Mouse (Mus musculus): ENCODE results near the gene Eif1. TPM values are rescaled to one million over a fixed set of nuclear protein-coding genes. Genes with fewer than 3 reads are reported as not detected.
"Not testable (repeated sequence)": the region's sequence is repeated elsewhere in the genome, so short reads cannot be mapped to it uniquely, and the experiment has no call there.

Eif1 gene
- polyA plus RNA-seq, 1 experiment from 2014 or later = 674 TPM

DNA sequence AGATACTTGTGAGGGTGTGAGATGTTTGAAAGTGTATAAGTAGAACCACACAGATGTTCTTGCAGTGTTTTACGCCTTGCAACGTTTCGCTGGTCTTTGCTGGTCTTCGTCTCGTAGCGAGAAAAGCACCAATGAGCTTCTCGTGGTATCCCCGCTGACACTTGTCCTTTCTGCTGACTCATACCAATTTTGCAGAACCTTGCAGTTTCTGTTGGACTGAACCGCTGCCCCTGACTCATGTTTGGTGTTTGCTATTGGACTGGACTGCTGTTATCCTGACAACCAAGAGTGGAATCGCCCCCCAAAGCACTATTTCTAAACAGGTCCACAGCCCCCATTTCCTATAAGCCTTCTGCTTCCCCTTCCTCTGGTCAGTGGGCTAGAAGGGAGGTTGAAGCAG, 24.6 kb downstream of the Eif1 start:
- TF ChIP-seq CTCF (IDR thresholded peaks at IDR 0.05) = no peak
- H3K27me3 ChIP-seq = no peaks in the 10 kb centered on the region
- in situ Hi-C loops (cut with MboI; ENCODE audit: low pct_unique_long_range_greater_than_20kb) = no loop called here
- ATAC-seq (no peak), DNase-seq (ENCODE audit: low read depth, low spot score) (no peak)
- ChIA-PET CTCF (interaction anchor here (0.9 kb wide), 1 partner anchor 14 kb away, joined by 3 read pairs; no protein-coding TSS in a partner anchor), POLR2A (interaction anchor here (0.6 kb wide), 1 partner anchor 1536 kb away, joined by 4 read pairs; no protein-coding TSS in a partner anchor)

DNA sequence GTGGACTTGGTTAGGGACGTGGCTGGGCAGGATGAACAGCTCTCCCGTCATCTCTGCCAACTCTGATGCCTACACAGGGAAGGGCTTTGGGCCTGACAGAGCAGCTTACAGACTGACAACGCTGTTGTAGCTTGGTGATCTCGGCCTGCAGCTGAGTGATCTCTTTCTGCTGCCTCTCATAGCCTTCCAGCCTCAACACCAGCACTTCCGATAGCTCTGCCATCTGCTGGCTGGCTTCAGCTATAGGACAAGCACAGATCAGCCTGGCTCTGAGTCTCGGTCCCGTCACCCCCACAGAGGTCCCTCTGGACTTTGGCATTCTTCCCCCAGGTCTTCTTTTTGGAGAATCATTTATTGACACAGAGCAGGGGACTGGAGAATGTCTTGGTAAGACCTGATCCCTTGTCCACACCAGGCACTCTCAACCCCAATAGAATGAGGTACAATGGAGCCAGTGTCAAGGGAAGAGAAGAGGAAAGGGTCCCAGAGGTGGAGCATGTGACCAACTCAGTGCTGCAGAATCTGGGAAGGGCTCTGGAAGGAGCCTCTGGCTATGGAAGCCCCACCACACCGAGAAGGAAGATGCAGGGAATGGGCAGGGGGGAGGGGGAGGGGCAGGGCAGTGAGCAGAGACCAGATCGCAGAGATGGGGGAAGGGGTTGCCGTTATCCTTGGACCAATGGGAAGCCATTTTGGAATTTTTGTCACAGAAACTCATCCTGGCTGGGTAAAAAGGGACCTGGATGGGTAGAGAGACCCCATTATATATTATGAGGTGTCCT, 32.6 kb downstream of the Eif1 start:
- POLR2A ChIA-PET = no interaction called here
- CTCF ChIA-PET = no interaction called here
- no peak for DNase-seq (ENCODE audit: low read depth, low spot score)
- in situ Hi-C loops (cut with MboI; ENCODE audit: low pct_unique_long_range_greater_than_20kb) = no loop called here
- no peaks in the 10 kb centered on the region for H3K27me3 ChIP-seq
- TF ChIP-seq CTCF (IDR thresholded peaks at IDR 0.05) = no peak
- ATAC-seq = no peak

DNA sequence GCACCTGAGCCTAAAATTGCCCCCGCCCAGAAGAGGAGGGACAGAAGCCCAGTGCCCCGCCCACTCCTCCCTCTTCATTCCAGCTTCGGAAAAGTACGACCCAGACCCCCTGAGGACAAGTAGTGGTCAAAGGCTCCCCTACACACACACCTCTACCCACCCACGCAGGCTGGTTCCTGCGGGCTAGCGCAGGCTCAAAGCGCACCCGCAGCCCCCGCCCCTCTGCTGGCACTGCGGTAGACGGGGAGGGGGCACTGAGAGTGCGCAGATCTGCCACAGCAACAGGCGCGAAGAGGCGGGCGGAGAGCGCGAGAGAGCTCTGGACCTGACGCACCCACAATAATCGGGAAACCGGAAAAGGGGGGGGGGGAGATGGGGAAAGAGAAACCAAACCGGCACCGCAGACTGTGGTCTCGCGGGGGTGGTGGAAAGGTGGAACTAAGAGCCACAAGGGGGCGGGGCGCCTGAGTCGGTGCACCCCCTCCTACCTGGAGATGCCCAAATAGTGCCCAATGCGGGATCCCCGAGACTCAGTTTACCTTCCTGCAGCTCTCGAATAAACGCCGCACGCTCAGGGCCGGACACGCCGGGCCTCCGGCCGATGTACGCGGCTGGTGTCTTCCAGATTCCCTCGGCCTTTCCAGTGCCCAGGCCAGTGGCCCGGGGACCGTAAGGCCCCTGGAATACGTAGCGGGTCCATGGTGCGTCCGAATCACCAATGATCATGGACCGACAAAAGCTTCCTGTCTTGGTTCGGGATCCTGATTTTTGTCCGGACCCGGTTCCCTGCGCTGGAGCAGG, 35.7 kb downstream of the Eif1 start:
- ChIA-PET CTCF (no interaction called here), POLR2A (interaction anchor here (0.6 to 1.1 kb wide), 5 partner anchors 12 to 271 kb away, joined by 3 to 4 read pairs (median 4); no protein-coding TSS in a partner anchor)
- H3K27me3 ChIP-seq = peaks cover 5% of the 10 kb centered on the region
- DNase-seq (ENCODE audit: low read depth, low spot score) (no peak), ATAC-seq (peak; percentile 32)
- in situ Hi-C loops (cut with MboI; ENCODE audit: low pct_unique_long_range_greater_than_20kb) = loop anchor here (5.0 kb wide), 1 partner anchor 112 kb away; no protein-coding TSS in a partner anchor
- TF ChIP-seq CTCF (IDR thresholded peaks at IDR 0.05) = no peak

DNA sequence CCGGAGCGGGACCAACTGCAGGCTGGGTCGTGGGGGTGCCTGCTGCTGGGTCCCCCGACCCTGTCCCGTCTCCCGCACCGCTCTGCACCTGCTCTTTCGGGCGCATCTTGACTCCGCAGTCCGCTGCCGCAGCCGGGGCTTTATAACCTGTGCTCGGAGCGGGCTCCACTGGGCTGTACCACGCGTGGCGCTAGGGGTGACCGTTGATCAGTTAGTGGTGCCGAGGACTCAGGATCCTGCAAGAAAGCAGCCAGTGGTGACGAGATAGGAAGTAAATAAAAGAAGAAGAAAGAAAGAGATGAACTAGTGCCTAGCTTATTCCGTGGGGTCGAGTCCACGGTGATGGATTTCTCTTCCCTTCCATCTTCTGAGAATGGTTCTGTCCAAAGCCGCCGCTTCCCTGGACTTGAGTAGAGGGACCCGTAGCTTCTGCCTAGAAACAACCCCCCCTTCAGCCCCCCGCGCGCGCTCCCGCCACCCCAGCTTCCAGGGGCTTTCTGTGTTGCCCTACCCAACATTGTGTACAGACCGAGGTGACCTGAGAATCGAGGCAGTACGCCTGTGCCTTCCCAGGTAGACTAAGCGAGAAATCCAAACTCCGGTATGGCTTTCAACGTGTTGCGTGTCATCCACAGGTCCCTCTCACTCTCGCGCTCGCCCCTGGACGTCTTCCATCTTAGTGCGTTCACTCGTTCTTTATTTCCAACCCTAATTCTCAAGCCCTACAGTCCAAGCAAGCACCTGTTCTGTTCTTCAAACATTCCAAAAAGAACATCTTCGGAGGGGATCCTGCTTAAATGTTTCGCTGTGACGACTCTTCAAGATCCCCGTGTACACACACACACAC, 36.5 kb downstream of the Eif1 start, which contains the start of gene Hap1:
Hap1 (minus strand) TSS at position 157 of the 847 bp plus-strand sequence.
- POLR2A ChIA-PET = interaction anchor here (0.7 to 0.9 kb wide), 2 partner anchors 17 to 39 kb away, joined by 3 read pairs; no protein-coding TSS in a partner anchor
- in situ Hi-C loops (cut with MboI; ENCODE audit: low pct_unique_long_range_greater_than_20kb) = loop anchor here (5.0 kb wide), 1 partner anchor 111 kb away; no protein-coding TSS in a partner anchor
- DNase-seq (ENCODE audit: low read depth, low spot score) (peak; percentile 58), ATAC-seq (peak; percentile 63)
- CTCF ChIA-PET = interaction anchor here (1.6 kb wide), 1 partner anchor 41 kb away, joined by 3 read pairs; the partner anchor contains the start of gene Jup
- TF ChIP-seq CTCF (IDR thresholded peaks at IDR 0.05) = no peak
- H3K27me3 ChIP-seq = peaks cover 5% of the 10 kb centered on the region

DNA sequence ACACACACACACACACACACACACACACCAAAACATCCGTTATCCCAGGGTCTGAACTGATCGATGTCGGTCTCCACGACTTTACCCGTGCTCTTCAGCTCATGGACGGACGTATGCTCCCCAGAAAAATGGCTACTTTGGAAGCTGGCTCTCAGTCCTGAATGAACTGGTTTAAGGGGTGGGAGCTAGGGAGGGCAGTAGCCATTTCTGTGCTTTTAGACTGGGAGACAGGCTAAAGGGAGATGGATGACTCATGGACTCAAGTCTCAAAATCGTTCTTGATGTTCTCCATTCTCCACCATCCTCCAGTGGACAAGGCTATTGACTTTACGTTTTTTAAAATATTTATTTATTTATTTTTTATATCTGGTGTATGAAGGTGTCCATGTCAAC, 37.1 kb downstream of the Eif1 start:
- CTCF ChIA-PET = interaction anchor here (1.6 kb wide), 1 partner anchor 41 kb away, joined by 3 read pairs; the partner anchor contains the start of gene Jup
- H3K27me3 ChIP-seq = peaks cover 5% of the 10 kb centered on the region
- POLR2A ChIA-PET = interaction anchor here (0.7 kb wide), 1 partner anchor 38 kb away, joined by 3 read pairs; no protein-coding TSS in a partner anchor
- in situ Hi-C loops (cut with MboI; ENCODE audit: low pct_unique_long_range_greater_than_20kb) = loop anchor here (5.0 kb wide), 1 partner anchor 110 kb away; no protein-coding TSS in a partner anchor
- ATAC-seq = no peak
- TF ChIP-seq CTCF (IDR thresholded peaks at IDR 0.05) = no peak
- DNase-seq (ENCODE audit: low read depth, low spot score) = no peak

DNA sequence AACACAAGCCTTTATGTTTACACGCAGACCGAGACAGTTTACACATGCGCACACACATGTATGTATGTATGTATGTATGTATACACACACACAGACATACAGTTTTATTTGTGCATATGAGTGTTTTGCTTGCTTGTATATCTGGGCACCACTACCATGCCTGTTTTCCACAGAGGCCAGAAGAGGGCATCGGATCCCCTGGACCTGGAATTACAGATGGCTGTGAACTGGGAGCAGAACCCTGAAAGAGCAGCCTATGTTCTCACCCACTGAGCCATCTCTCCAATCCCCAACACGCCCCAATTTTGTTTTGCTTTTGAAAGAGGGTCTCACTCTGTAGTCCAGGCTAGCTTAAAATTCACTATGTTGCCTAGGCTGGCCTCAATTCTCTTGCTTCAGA, 37.7 kb downstream of the Eif1 start:
- CTCF ChIA-PET = interaction anchor here (1.3 to 4.2 kb wide), 3 partner anchors 40 to 346 kb away, joined by 3 to 11 read pairs (median 3); partner anchors contain the start of gene Jup
- POLR2A ChIA-PET = no interaction called here
- TF ChIP-seq CTCF (IDR thresholded peaks at IDR 0.05) = no peak
- DNase-seq (ENCODE audit: low read depth, low spot score) (no peak), ATAC-seq (no peak)
- in situ Hi-C loops (cut with MboI; ENCODE audit: low pct_unique_long_range_greater_than_20kb) = loop anchor here (5.0 kb wide), 1 partner anchor 110 kb away; no protein-coding TSS in a partner anchor
- H3K27me3 ChIP-seq = peaks cover 5% of the 10 kb centered on the region

DNA sequence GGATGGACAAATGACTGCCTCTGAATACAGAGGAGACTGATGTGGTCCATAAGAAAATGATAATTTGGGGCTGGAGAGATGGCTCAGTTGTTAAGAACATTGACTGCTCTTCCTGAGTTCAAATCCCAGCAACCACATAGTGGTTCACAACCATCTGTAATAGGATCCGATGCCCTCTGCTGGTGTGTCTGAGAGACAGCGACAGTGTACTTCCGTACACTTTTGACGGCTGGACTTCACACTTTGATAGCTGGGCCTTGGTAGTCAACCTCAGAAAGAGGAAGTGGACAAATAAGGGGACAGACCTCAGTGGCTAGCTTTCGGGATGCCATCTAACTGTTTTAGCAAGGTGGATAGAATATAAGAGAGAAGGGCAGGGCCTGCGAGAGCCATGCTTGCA, 40.5 kb downstream of the Eif1 start:
- in situ Hi-C loops (cut with MboI; ENCODE audit: low pct_unique_long_range_greater_than_20kb) = loop anchor here (5.0 to 10.0 kb wide), 2 partner anchors 47 to 195 kb away; no protein-coding TSS in a partner anchor
- no peak for TF ChIP-seq CTCF (IDR thresholded peaks at IDR 0.05)
- peaks cover 5% of the 10 kb centered on the region for H3K27me3 ChIP-seq
- POLR2A ChIA-PET = no interaction called here
- CTCF ChIA-PET = interaction anchor here (4.2 kb wide), 1 partner anchor 48 kb away, joined by 11 read pairs; no protein-coding TSS in a partner anchor
- DNase-seq (ENCODE audit: low read depth, low spot score) (no peak), ATAC-seq (no peak)

DNA sequence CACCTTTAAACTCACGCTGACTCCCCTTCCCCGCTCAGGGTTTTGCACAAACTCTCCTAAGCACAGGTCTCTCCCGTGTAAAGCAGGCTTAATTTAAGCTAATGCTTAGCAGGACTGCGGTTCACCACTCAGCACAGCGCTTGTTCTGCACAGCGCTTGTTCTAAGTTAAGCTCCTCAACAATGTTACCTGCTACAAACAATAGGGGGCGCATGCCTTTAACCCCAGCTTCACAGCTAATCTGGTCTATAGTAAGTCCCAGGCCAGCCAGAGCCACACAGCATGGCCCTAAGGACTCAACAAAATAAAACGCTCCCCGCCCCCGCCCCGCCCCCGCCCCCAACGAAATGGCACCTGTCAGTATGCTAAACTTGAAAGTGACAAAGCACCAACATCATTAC, 41.4 kb downstream of the Eif1 start:
- ATAC-seq; POLR2A ChIA-PET; H3K27me3 ChIP-seq; DNase-seq (ENCODE audit: low read depth, low spot score): not testable (repeated sequence)
- CTCF ChIA-PET = interaction anchor here (4.2 kb wide), 1 partner anchor 47 kb away, joined by 11 read pairs; no protein-coding TSS in a partner anchor
- in situ Hi-C loops (cut with MboI; ENCODE audit: low pct_unique_long_range_greater_than_20kb) = loop anchor here (5.0 to 10.0 kb wide), 2 partner anchors 46 to 194 kb away; no protein-coding TSS in a partner anchor

DNA sequence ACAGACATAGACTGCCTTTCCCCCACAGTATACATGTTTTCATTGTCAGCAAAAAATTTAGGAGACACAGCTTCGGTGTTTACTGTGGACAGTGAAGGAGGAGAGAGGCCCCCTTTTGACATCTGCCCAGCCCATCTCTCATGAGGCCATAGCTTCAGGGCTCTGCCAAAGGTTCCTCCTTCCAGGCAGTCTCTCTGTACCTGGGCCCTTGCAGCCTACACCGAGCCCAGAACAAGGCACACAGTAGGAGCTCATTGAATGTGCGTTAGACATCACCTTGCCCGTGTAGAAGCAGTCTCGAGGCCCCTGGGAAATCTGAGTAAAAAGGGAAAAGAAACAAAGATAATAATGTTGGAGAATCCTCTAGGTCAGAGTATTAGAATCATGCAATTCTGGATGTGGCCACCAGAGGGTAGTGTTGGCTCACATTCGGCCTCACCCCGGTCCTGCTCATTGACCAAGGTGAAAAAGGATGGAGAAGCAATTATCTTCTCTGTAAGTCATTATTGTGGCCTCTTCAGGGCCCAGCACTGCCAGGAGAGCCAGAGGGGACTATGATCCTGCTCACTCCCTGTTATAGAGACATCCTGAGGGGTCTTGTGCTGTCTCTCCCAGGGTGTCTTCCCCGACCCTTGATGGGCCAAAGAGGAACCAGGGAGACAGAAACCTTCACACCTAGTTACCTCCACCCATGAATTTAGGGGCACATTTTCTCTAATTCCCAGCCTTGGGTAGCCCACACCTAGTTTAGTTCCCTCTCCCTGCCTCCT, 42.7 kb downstream of the Eif1 start:
- POLR2A ChIA-PET = no interaction called here
- DNase-seq (ENCODE audit: low read depth, low spot score) = no peak
- peaks cover 5% of the 10 kb centered on the region for H3K27me3 ChIP-seq
- in situ Hi-C loops (cut with MboI; ENCODE audit: low pct_unique_long_range_greater_than_20kb) = loop anchor here (5.0 to 10.0 kb wide), 2 partner anchors 45 to 192 kb away; no protein-coding TSS in a partner anchor
- TF ChIP-seq CTCF (IDR thresholded peaks at IDR 0.05) = peak; percentile 90
- no peak for ATAC-seq
- CTCF ChIA-PET = interaction anchor here (0.8 to 1.3 kb wide), 2 partner anchors 15 to 45 kb away, joined by 3 to 13 read pairs; no protein-coding TSS in a partner anchor
